8 mouse cellular contexts compared by ENCODE assay signal in the genomic region with DNA sequence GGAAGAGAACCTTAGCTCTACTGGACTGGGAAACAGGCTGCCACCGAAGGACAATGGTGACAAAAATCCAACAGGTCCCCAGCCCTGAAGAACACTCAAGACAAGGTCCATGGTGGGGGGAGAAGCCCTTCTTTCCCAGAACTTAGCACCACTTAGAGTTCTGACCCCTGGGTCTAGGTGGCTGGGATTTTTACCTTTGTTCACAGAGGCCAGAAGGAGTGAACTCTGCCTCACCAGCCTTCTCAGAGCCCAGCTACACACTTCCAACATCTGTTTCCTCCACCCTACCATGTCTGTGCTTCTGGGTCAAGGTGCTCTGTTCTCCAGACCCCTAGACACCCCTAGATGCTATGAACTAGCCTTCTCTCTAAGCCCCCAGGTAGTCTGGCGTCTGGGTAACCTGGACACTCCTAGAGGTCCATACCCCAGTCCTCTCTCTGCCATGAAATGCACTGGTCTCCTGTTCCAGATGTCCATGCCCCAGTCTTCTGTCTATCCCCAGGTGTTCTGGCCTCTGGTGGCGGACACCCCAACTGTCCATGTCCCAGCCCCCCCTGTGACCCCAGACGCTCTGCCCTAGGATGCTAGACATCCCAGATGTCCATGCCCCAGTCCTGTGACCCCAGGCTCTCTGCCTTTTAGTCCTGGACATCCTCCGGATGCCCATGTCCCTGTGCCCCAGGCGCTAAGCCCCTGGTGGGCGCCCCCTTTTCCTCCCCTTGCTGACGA. TPM values are rescaled to one million over a fixed set of nuclear protein-coding genes. Genes with fewer than 3 reads are reported as not detected.
A peak's percentile ranks its signal among the peaks of the same experiment; 100 is the strongest.
DNase-seq lines count a peak whose midpoint lies in the region; ATAC-seq and TF ChIP-seq lines count a peak whose summit lies in the region.

No protein-coding gene starts in this region.

- H3K4me1 ChIP-seq in bone marrow macrophage, adult 2 months (ENCODE audit: control insufficient read depth, insufficient read depth, low read length) = peaks cover 6% of the 10 kb centered on the region
- peaks cover 24% of the 10 kb centered on the region for H3K4me1 ChIP-seq in hindbrain, embryonic 13.5 days (replicated peaks)

- 16% methylated on average over 8 of the region's 8 CpGs for WGBS in hindbrain, embryonic 13.5 days

- peak; percentile 61 for ATAC-seq in hindbrain, embryonic 13.5 days (ENCODE audit: low FRiP score)
- peak; percentile 16; the same call in 1 of the 2 replicates for ATAC-seq in megakaryocyte-erythroid progenitor cell, adult 5-6 weeks (replicated peaks; ENCODE audit: low FRiP score, low TSS enrichment, poor library complexity, severe bottlenecking)

- no peaks in the 10 kb centered on the region for H3K27me3 ChIP-seq in hindbrain, embryonic 13.5 days

- peak overlapping the region; percentile 93 for H3K9ac ChIP-seq in hindbrain, embryonic 13.5 days

- peak overlapping the region; percentile 87 for H3K4me3 ChIP-seq in layer of hippocampus, adult 2 months
- peak overlapping the region; percentile 87 for H3K4me3 ChIP-seq in bone marrow macrophage, adult 2 months (ENCODE audit: insufficient read depth, low read length)
- H3K4me3 ChIP-seq in hindbrain, embryonic 13.5 days = peak overlapping the region; percentile 84

- no peak for TF ChIP-seq CTCF in layer of hippocampus, adult 2 months (conservative IDR thresholded peaks at IDR 0.05)
- TF ChIP-seq CTCF in bone marrow macrophage, adult 2 months (IDR thresholded peaks at IDR 0.05; ENCODE audit: low read depth, low read length) = no peak

- H3K27ac ChIP-seq in layer of hippocampus, adult 2 months = peak overlapping the region; percentile 69; the same call in 1 of the 2 replicates
- H3K27ac ChIP-seq in bone marrow macrophage, adult 2 months (ENCODE audit: insufficient read depth, low read depth, low read length) = no peak overlapping the region
- peak overlapping the region; percentile 79 for H3K27ac ChIP-seq in hindbrain, embryonic 13.5 days

- no peak for DNase-seq in layer of hippocampus, adult 2 months (ENCODE audit: low spot score in 2 of 2)
- no peak for DNase-seq in layer of hippocampus, adult 9-11 months
- no peak for DNase-seq in gastrocnemius, adult 8-10 months (ENCODE audit: low spot score in 2 of 2)
- DNase-seq in layer of hippocampus, adult 11-12 months (ENCODE audit: low spot score) = no peak
- DNase-seq in T-cell, adult 2 months (ENCODE audit: low spot score) = no peak

- H3K36me3 ChIP-seq in hindbrain, embryonic 13.5 days = peaks cover 9% of the 10 kb centered on the region

- H3K9me3 ChIP-seq in hindbrain, embryonic 13.5 days = no peaks in the 10 kb centered on the region

- TF ChIP-seq POLR2A in bone marrow macrophage, adult 2 months (IDR thresholded peaks at IDR 0.05; ENCODE audit: borderline replicate concordance, low read depth, low read length) = no peak

- H3K4me2 ChIP-seq in hindbrain, embryonic 13.5 days = peak overlapping the region; percentile 94

RNA-seq across cellular contexts. Expression of a gene that starts 0.7 kb away (rescaled TPM):
- total RNA-seq in layer of hippocampus, adult 2 months (2021) = 10 to 100 TPM; 17.3 to 17.5 TPM
- polyA plus RNA-seq in bone marrow macrophage, adult 2 months (2012; ENCODE audit: insufficient read depth, insufficient read length, missing spikeins) = 27.8 and 28.6 TPM in 2 replicates
- 43.8 and 46.7 TPM in 2 replicates for polyA plus RNA-seq in hindbrain, embryonic 13.5 days (2015; fragmentation: Nextera tagmentation; extraction: Ambion mirVana)
- total RNA-seq in megakaryocyte-erythroid progenitor cell, adult 5-6 weeks (2014; fragmentation: Nextera tagmentation) = 25.2 and 32.4 TPM in 2 replicates
- total RNA-seq in megakaryocyte-erythroid progenitor cell, adult 5-6 weeks (2017) = 23.1 and 32.1 TPM in 2 replicates
- total RNA-seq in gastrocnemius, adult 8-10 months (2022) = 1 to 10 TPM; 4.4 to 5.2 (median 4.8) TPM
